Mouse (Mus musculus) lung, postnatal 4 days (tissue): Measurements from ENCODE around the gene Adgrl3.
A peak's percentile ranks its signal among the peaks of the same experiment; 100 is the strongest.

Experiments
- DNase-seq, 2 experiments: peaks; one replicate each; pipeline ENCODE4 v3.0.0; 2021

Adgrl3 gene

GRCm38 (mm10) chr5:81269689-81270088 lies 249.8 kb downstream of the Adgrl3 start:
- no peak for DNase-seq

DNA sequence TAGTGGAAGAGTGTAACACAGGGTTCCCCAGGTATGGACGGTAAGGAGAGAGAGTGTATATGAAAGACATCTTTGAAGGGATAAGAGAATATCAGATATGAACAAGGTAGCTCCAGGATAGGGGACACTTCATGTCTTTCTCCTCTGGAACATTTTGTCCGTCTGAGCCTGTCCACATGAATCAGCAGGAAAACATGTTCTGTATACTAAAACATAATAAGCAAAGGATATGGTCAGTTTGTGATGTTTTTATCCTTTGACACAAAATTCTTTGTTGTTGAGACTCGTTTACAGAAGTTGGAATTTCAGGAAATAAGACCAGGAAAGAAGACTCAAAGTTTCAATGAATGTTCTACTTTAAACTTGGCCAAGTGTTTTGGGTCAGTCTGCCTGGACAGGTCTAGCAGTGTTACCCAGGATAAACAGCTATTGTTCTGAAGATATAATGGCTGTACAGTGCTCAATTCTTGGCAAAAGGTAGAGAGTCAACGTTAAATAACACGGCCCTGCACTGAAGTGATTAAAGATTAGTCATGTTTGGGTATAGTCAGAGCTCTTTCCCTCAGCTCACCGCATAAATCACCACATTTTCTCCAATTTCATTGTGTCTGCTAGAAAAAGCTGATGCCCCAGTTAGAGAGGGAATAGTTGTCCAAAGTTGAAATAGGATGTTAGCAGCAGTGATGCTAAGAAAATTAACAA lies 255.6 kb downstream of the Adgrl3 start:
- DNase-seq: no peak

DNA sequence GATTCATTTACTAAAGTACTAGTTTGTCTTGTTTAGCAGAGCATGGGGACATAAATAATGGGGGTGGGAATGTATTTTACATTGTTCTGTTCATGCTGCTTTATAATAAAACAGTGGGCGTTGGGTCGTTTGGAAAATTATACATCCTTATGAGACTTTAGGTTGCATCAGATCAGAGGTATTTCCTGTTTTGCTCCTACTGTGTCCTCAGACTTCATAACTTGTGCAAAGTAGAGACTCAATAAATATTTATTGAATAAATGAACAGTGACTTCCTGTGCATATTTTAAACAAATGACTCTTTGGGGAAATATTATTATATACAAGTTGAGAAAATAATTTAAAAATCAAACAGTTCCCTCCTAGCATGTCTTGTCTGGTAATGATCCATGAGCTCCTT lies 259.3 kb downstream of the Adgrl3 start:
- no peak for DNase-seq

DNA sequence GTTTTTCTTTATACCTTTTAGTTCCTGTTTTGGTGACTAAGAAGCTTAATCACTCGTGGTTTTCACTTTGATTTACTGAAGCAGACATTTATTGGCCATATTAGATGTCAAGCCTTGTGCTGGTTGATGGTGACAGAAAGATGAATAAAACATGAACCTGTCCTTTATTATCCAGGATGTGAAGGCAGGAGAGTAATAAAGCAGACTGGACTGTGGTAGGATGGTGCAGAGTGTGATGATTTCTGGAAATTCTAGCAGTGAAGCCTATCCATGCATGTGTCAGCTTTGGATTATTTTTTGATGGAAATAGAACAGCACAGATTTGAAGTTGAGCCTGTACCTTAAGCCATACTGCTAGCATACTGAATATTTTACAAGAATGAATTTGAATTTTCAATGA lies 265.7 kb downstream of the Adgrl3 start:
- DNase-seq: no peak

DNA sequence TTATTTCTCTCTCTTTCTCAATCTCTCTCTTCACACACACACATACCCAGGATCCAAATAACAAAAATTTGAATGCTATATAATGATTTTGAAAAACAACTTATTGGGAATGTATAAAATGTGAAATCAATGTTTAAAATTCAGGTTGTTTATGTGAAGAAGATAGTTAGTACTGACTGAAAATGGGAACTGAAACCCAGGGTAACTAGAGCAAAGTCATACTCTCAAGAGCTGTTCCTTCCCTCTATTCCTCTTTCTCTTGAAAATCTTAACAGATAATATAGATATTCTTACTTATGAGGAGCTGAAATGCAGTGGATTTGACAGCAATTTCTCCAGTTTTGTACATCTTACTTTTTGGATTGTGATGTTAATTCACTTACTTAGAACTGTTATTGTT lies 281.9 kb downstream of the Adgrl3 start:
- DNase-seq: no peak

DNA sequence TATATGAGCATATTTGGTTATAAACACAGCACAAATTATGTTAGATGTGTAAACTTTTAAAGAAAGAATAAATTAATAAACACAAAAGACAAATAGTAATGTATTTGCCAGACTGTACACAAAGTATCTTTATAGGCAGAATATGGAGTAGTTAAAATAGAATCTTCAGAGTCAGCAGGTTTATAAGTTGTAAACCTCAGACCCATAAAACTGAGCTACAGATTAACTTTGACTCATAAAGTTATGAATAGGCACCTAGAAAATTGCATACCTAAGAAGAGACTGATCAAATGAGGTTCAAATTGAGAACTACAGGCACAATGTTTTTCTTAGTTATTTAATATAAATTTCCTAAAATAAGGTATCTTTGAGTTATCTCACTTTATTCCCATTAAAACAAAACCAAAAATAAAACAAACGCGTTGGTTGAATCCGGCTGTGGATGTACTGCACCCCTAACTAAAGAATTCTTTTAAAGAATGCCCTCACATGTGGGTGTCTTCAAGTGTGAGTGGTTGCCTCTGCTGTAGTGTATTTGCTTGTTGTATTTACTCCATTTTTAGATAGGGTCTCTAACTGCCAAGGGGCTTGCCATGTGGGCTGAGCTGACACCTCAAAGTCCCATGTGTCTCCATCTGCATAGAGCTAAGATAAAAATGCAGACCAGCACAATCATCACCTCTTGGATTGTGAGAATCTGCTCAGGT lies 297.6 kb downstream of the Adgrl3 start:
- DNase-seq: no peak

- no peak for DNase-seq
Observed at GRCm38 (mm10) chr5:81321276-81321934, 301.5 kb downstream of the Adgrl3 start.

DNA sequence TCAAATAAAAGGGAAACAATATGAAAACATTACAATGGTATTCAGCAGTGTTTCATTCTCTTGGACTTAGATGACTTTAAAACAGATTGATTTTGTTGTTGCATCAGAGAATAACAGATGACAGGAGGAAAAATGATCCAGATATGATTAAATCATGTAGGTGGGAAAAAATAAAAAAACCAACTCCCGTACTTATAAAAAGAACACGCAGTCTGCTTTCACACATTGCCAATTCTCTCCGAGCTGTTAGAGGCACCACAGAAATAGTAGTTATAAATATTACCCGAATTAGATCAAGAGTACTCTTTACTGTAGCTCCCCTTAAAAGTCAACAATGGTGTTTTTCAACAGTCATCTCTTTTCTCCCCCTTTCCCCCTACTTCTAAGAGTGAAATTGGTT lies 302.1 kb downstream of the Adgrl3 start:
- no peak for DNase-seq

GRCm38 (mm10) chr5:81326916-81327315 lies 307.0 kb downstream of the Adgrl3 start:
- no peak for DNase-seq

DNA sequence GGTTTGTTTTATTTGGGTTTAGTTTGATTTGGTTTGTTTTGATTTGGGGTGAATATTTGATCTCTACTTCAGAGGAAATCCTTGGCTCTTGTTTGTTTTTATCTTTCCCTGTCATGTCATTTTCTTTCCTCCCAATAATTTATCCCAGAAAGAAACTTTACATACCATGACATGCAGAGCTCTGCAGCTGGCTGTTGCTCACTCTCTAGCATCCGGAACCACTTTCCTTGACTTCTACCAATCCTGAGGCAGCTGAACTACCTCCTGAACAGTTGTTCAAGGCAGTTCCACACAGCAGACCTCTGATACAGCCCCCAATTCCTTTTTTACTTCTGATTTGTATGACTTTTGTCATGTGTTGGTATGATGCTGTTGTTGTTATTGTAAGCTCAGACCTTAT lies 307.5 kb downstream of the Adgrl3 start:
- DNase-seq: no peak

GRCm38 (mm10) chr5:81329571-81329971 lies 309.6 kb downstream of the Adgrl3 start:
- peak; percentile 4 to 20 for DNase-seq

- DNase-seq: no peak
Observed at GRCm38 (mm10) chr5:81344330-81344729, 324.4 kb downstream of the Adgrl3 start.

DNA sequence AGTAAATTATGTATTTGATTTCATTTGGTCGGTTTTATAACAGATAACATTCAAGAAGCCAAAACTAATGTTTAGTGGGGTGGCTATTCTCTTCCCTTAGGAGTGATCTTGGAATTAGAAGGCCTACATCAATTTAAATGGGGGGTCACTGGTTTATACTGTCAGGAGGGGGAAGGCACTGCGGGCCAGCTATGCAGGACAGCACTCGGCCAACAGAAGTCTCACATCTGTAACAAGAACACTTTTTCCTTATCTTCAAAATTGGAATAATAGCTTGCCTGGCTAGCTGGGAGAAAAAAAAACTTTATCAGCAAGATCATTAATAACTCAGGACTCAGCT lies 325.1 kb downstream of the Adgrl3 start:
- peak in 1 of 2 experiments; percentile 17 for DNase-seq

DNA sequence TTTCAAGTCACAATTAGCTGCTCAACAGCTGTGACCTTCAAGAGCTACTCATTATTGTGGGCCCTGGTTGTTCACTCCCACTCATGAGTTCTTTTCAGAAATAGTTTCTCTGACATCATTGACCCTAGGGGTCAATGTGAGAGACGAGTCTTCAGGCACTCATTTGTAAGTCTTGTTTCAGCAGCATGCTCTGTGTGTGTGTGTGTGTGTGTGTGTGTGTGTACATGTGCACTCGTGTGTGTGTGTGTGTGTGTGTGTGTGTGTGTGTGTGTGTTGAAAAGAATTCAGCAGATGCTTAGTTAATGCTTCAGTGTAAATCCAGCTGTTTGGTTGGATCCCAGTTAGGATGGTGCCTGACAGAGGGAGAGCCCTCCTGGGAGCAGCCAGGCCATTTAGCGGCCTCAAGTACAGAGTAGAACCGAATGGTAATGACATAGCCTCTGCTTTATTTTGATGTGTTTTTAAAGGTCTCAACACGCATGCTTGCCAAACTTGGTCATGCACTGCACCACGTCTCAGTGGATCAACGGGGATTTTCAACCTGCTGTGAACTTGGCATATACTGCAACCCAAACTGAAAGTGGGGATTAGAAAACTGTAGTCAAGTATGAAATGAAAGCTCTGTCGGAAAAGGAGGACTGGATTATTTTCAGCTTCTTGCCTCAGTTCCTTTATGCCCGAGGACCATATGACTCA lies 325.6 kb downstream of the Adgrl3 start:
- DNase-seq: peak in 1 of 2 experiments; percentile 25

DNA sequence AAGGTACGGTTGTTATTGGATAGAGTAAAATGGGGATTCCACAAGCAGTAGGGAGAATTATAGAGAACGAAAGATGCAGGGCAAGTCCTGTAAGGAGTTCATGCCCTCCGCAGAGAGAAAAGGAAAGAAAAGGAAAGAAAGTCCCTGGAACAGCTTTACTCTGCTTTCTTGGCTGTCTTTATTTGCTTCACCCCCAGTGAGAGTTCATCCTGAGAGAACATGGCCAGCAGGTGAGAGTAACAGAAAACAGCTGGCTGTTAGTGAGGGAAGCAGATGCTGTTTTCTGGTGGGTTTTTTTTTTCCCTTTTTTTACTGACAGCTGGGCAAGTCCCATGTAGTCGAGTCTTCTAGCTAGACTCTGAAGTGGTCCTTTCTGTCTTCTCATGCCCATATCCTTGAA lies 327.6 kb downstream of the Adgrl3 start:
- peak; percentile 11 to 24 for DNase-seq

DNA sequence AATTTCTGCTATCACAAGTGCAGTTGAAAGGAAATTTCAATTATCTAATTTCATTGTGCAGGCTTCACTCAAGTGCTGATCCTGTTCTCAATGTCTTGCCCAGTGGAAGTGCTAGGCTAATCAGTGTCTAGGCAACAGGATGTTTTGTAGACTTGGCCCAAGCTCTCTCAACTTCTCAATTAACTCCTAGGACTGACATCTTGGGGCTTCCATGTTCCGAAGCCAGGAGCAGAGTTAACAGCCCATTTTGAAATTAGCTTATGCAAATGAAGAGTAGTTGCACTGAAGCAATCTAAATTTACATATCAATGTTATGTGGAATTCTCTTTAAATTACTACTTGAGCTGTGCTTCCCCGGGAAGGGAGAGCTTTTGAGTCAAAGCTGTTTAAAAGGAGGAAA lies 339.6 kb downstream of the Adgrl3 start:
- no peak for DNase-seq

GRCm38 (mm10) chr5:81364198-81364643 lies 344.3 kb downstream of the Adgrl3 start:
- peak in 1 of 2 experiments; percentile 30 for DNase-seq

GRCm38 (mm10) chr5:81365250-81365649 lies 345.3 kb downstream of the Adgrl3 start:
- DNase-seq: no peak

DNA sequence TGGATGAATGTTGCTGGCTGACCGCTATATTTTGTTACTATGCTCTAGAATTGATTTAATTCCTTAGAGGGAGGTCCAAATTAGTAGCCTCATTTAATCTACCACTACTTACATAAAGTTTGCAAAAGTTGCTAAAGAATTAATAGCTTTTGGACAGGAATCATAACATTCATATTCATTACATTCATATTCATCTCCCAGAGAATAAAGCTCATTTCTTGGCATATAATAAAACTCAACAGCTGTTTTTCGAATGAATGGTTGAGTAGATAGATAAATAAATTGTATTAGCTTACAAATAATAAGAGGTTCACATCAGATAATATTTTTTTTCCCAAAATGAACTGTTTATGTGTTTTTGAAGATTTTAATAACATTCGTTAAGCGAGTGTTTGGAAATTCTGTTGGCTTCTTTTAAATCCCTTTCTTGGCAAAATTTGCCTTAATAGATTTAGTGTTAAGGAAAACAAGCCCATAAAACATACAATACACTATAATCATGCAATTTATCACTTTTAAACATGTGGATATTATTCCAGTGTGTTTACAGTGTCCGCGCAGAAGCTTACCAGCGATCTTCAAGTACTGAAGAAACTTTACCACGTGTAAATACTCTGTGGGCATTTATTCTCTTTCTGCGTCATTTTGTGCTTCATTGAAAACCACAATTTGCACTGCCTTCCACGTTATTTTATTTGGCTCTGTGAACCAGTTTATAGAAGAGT lies 350.4 kb downstream of the Adgrl3 start:
- DNase-seq: no peak

- DNase-seq: no peak
Observed at GRCm38 (mm10) chr5:81375992-81376391, 356.1 kb downstream of the Adgrl3 start.

- no peak for DNase-seq
Observed at GRCm38 (mm10) chr5:81405582-81406143, 385.7 kb downstream of the Adgrl3 start.

DNA sequence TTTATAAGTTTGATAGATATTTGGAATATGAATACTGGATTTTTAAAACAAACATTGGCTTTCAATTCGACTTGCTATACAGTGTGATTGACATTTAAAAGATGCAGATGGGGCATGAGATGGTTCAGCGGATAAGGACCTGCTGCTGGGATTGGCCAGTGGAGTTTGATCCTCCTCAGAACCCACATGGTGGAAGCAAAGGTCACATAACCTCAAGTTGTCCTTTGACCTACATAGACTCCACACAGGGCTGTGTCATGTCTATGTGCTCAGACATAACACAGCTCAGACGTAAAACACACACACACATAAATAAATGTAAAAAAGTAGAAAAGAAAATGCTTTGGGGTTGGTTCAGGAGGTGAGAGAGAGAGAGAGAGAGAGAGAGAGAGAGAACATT lies 397.4 kb downstream of the Adgrl3 start:
- no peak for DNase-seq
